35 mouse cellular contexts compared by ENCODE assay signal in genomic region chr6:129427281-129427680, GRCm38 (mm10). TPM values are rescaled to one million over a fixed set of nuclear protein-coding genes. Genes with fewer than 3 reads are reported as not detected.
DNase-seq lines count a peak whose midpoint lies in the region; ATAC-seq and TF ChIP-seq lines count a peak whose summit lies in the region.
"Had no signal": no experiment of that assay in that cellular context is flagged by ENCODE, and none has a peak within 500 bp of the region (broad histone marks: within the 10 kb centered on the region; RNA-seq: fewer than 3 reads in every experiment).

No protein-coding gene starts in this region.

- intact Hi-C loops in heart, adult 2 months (cut with DNase I): no loop called here

- no peak overlapping the region for H3K4me3 ChIP-seq in heart, adult 2 months
- H3K4me3 ChIP-seq: embryonic facial prominence, embryonic 10.5 days; embryonic facial prominence, embryonic 13.5 days; erythroblast, embryonic 14.5 days; forebrain, embryonic 13.5 days; heart, embryonic 10.5 days; heart, embryonic 13.5 days had no signal

- H3K27ac ChIP-seq in heart, adult 2 months: peak overlapping the region; percentile 79
- H3K27ac ChIP-seq: embryonic facial prominence, embryonic 10.5 days; embryonic facial prominence, embryonic 13.5 days; forebrain, embryonic 13.5 days; heart, embryonic 10.5 days; heart, embryonic 13.5 days; hindbrain, embryonic 14.5 days; hindbrain, postnatal 0 days had no signal

- no peak for TF ChIP-seq EP300 in heart, adult 2 months (IDR thresholded peaks at IDR 0.05; ENCODE audit: insufficient read depth, low read depth, low read length)

- no peak for TF ChIP-seq CTCF in heart, adult 2 months (IDR thresholded peaks at IDR 0.05)

- ATAC-seq in common myeloid progenitor, adult 5-6 weeks (replicated peaks; ENCODE audit: low read depth, poor library complexity, severe bottlenecking): peak; percentile 48
- ATAC-seq: forebrain, embryonic 13.5 days; forebrain, embryonic 16.5 days; hindbrain, postnatal 0 days; Patski had no signal

- H3K79me2 ChIP-seq in heart, adult 2 months (replicated peaks; ENCODE audit: control insufficient read depth, insufficient read depth, low read length): no peaks in the 10 kb centered on the region

- no peak for TF ChIP-seq POLR2A in heart, adult 2 months (IDR thresholded peaks at IDR 0.05; ENCODE audit: insufficient read depth, low read depth, low read length)

- no peak overlapping the region for H3K9ac ChIP-seq in heart, adult 2 months (ENCODE audit: low read depth, low read length)
- H3K9ac ChIP-seq: embryonic facial prominence, embryonic 13.5 days; forebrain, embryonic 13.5 days; heart, embryonic 13.5 days; hindbrain, embryonic 14.5 days had no signal

- H3K4me1 ChIP-seq in heart, adult 2 months (ENCODE audit: control insufficient read depth, insufficient read depth, low read length): peaks cover 11% of the 10 kb centered on the region
- H3K4me1 ChIP-seq: embryonic facial prominence, embryonic 10.5 days had no signal

- H3K27me3 ChIP-seq in heart, adult 2 months (ENCODE audit: control insufficient read depth, insufficient read depth, low read length): no peaks in the 10 kb centered on the region
- H3K27me3 ChIP-seq: CH12.LX; embryonic facial prominence, embryonic 13.5 days; forebrain, embryonic 13.5 days; heart, embryonic 13.5 days had no signal

- H3K36me3 ChIP-seq in heart, adult 2 months (ENCODE audit: control insufficient read depth, insufficient read depth, low read length): peaks cover 4% of the 10 kb centered on the region
- H3K36me3 ChIP-seq: embryonic facial prominence, embryonic 10.5 days; embryonic facial prominence, embryonic 13.5 days; G1E; heart, embryonic 10.5 days; heart, embryonic 13.5 days had no signal

- DNase-seq in heart, adult 2 months: no peak
- DNase-seq in heart, adult 8-10 months (ENCODE audit: low spot score): no peak
- peak; percentile 50 for DNase-seq in lung, postnatal 25 days (ENCODE audit: low spot score)
- no peak for DNase-seq in lung, postnatal 10 days
- DNase-seq in ovary, adult 18-20 months (ENCODE audit: low spot score): no peak
- DNase-seq in spleen, postnatal 36 days (ENCODE audit: low spot score in 2 of 2): no peak
- DNase-seq: adrenal gland, postnatal 10 days; adrenal gland, postnatal 36 days; B cell, adult 2 months; cerebellum, adult 11 months; cerebellum, adult 2 months; cerebellum, adult 9-11 months; cerebellum, postnatal 25 days; embryo, embryonic 11 days; gastrocnemius, postnatal 10 days; gastrocnemius, postnatal 36 days; heart, adult 11 months; heart, postnatal 14 days; heart, postnatal 4 days had no signal

- WGBS in heart, adult 2 months: 64% methylated on average over 4 of the region's 4 CpGs

RNA-seq across cellular contexts. Expression of gene Clec9a, which starts 18.6 kb away (rescaled TPM):
- total RNA-seq in heart, adult 2 months (2021): under 1 TPM in 1 of 2 experiments, not detected in 1; 0.14 TPM
- 0.68 and 1.4 TPM in 2 replicates for polyA plus RNA-seq in heart, adult 2 months (2012; rRNA removed)
- under 1 TPM in 2 of 4 experiments, not detected in 2; 0.47 to 0.60 TPM for total RNA-seq in heart, adult 8-10 months (2022)
- total RNA-seq in common myeloid progenitor, adult 5-6 weeks (2017): 1.8 and 6.7 TPM in 2 replicates
- total RNA-seq: CH12.LX; gastrocnemius, adult 18-20 months; gastrocnemius, postnatal 10 days; gastrocnemius, postnatal 36 days; heart, postnatal 4 days; hindbrain, postnatal 0 days had no signal
- polyA plus RNA-seq: cerebellum, adult 2 months; cortical plate, adult 2 months; erythroblast, embryonic 14.5 days; G1E; Patski had no signal

RNA-seq across cellular contexts. Expression of gene Clec1a, which starts 24.5 kb away (rescaled TPM):
- 10 to 100 TPM; 10.6 to 12.4 TPM for total RNA-seq in heart, adult 2 months (2021)
- 3.4 and 6.9 TPM in 2 replicates for polyA plus RNA-seq in heart, adult 2 months (2012; rRNA removed)
- 10 to 100 TPM in 3 of 4 experiments, 1 to 10 TPM in 1; 7.7 to 13.1 (median 11.7) TPM for total RNA-seq in heart, adult 8-10 months (2022)
- total RNA-seq in common myeloid progenitor, adult 5-6 weeks (2017): 0.14 TPM in 1 of 2 replicates, not detected in the other
- total RNA-seq: CH12.LX had no signal
- polyA plus RNA-seq: erythroblast, embryonic 14.5 days; G1E; Patski had no signal

RNA-seq across cellular contexts. Expression of gene Clec1b, which starts 30.2 kb away (rescaled TPM):
- total RNA-seq in heart, adult 2 months (2021): 1 to 10 TPM; 1.5 to 5.7 TPM
- 1.7 and 2.8 TPM in 2 replicates for polyA plus RNA-seq in heart, adult 2 months (2012; rRNA removed)
- 1 to 10 TPM; 1.3 to 2.3 (median 1.6) TPM for total RNA-seq in heart, adult 8-10 months (2022)
- 2.4 and 5.3 TPM in 2 replicates for total RNA-seq in common myeloid progenitor, adult 5-6 weeks (2017)
- total RNA-seq: CH12.LX; gastrocnemius, adult 18-20 months; gastrocnemius, postnatal 36 days had no signal
- polyA plus RNA-seq: erythroblast, embryonic 14.5 days; G1E; Patski had no signal

RNA-seq across cellular contexts. Expression of gene Clec12b, which starts 41.6 kb away (rescaled TPM):
- under 1 TPM; 0.16 to 0.23 TPM for total RNA-seq in heart, adult 2 months (2021)
- 0.20 and 0.70 TPM in 2 replicates for polyA plus RNA-seq in heart, adult 2 months (2012; rRNA removed)
- under 1 TPM in 1 of 4 experiments, not detected in 3; 0.25 TPM for total RNA-seq in heart, adult 8-10 months (2022)
- not detected in 2 replicates for total RNA-seq in common myeloid progenitor, adult 5-6 weeks (2017)
- total RNA-seq: adrenal gland, postnatal 10 days; adrenal gland, postnatal 36 days; CH12.LX; gastrocnemius, adult 18-20 months; gastrocnemius, postnatal 10 days; gastrocnemius, postnatal 36 days had no signal
- polyA plus RNA-seq: embryonic facial prominence, embryonic 10.5 days; embryonic facial prominence, embryonic 13.5 days; erythroblast, embryonic 14.5 days; forebrain, embryonic 16.5 days; G1E; hindbrain, embryonic 11.5 days; Patski had no signal
